Mouse (Mus musculus) frontal cortex, postnatal 25 days (tissue): ENCODE measurements around the gene Gm6169.
"Not testable (repeated sequence)": the region's sequence is repeated elsewhere in the genome, so short reads cannot be mapped to it uniquely, and the experiment has no call there.

Experiments used
- DNase-seq, 2 experiments: peaks; one replicate each; pipeline ENCODE4 v3.0.0; 2022; ENCODE audit warnings: low spot score in 2 of 2

Gene Gm6169

DNA sequence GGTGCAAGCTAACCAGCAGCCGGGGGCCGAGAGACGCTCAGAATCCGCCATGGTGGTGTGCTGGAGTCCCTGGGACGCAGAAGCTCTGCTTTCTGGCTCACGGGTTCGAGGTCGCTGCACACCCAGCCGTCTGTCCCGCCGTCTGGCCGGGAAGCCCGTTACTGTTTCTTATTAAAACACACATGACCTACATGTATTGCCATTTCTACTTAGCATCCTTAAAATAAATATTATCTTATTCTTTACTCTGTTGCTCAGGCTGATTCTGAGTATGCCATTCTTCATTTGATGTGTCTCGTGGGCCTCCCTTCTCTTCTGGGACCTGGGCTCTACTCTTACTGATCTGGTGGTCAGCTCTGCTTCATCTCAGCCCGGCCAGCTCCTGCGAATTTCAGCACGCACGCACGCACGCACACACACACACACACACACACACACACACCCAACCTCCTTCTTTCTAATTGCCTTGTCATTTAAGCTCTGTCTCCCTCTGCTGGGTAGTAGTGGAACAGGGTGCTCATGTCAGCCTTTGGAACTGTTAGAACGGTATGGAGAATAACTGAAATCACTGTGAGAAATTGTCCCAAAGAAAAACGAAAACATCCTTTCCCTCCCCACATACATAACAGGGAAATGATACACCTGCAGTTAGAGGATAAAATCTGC lies at the start of gene Gm6169:
Gm6169 (minus strand) TSS at position 51 of the 666 bp plus-strand sequence.
- DNase-seq, result peak; percentile 23 to 47

DNA sequence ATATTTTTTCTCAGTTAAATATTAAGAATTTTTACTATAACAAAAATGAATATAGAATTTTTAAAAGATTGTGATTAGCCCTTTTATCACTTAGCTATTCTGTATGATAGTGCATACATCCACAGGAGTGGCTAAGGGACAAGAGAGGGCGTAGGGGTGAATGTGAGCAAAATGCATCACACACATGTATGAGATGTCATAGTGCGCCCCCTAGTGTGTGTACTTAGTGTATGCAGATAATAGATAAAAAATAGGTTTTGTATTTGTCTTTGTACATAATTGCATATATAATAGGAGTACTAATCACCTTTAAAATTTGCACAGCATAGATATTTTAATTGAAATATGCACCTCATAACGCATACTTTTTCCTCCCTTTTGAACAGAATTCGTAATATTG lies 46.8 kb upstream of the Gm6169 start:
- DNase-seq, result no peak

GRCm38 (mm10) chr13:97142321-97142720 lies 43.3 kb upstream of the Gm6169 start:
- DNase-seq, result no peak

DNA sequence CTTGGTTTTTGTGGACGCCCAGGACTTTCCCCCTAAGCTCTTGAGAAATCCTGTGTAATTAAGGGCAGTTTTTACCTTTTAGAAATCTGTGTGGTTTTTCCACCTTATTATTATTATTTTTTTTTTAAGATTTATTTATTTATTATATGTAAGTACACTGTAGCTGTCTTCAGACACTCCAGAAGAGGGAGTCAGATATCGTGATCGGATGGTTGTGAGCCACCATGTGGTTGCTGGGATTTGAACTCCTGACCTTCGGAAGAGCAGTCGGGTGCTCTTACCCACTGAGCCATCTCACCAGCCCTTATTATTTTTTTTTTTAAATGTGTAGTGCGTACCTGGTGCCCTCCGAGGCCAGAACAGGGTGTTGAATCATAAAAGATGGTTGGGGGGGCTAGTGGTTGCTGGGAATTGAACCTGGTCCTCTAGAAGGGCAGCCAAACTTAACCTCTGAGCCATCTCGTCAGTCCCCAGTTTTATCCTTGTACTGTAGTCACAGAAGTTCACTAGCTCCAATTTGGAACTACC lies 39.4 kb upstream of the Gm6169 start:
- DNase-seq, result not testable (repeated sequence)

DNA sequence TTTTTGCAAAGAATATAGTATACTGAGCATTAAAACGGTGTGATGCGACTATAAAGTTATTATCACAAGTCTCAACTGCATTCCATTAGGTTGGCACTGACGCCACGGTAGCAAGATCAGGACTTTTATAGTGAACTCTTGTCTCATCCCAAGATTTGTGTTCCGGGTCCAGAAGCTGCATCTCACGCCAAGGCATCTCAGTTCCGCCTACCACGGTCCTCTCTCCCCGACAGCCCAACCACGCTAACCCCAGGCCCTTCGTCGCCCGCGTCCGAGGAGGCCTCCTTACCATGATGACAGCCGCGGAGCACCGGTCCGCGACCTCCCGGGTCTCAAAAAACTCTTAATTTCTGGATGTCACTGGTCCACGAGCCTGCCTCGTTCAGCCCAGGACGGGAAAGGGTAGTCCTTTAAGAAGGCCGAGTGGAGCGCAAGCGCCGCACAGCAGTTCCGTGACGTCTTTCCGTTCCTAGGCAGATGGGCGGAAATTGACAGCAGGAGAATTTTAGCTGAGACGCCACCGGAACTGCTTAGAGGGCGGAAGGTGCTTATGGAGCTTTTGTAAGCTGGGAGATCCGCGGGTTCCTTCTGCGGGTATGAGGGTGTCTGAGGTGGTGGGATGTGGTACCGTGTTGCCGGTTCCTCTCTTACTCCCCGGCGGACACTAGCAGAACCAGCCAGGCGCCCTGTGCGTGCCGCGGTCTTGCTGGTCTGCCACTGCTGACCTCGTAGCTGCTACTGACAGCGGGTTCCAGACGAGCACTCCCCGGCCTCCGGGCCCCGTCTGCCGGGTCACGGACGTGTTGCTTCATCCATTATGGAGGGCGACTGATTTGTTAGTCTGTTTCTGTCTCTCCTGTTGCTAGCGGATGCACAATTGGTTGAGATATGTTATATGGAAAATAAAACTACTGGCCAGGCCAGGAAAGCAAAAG lies 38.7 kb upstream of the Gm6169 start, which contains the start of the genes Gfm2 and Nsa2:
Gfm2 (plus strand) TSS at position 472 of the 935 bp plus-strand sequence.
Nsa2 (minus strand) TSS at position 472 of the 935 bp plus-strand sequence.
- peak; percentile 80 to 87 for DNase-seq

DNA sequence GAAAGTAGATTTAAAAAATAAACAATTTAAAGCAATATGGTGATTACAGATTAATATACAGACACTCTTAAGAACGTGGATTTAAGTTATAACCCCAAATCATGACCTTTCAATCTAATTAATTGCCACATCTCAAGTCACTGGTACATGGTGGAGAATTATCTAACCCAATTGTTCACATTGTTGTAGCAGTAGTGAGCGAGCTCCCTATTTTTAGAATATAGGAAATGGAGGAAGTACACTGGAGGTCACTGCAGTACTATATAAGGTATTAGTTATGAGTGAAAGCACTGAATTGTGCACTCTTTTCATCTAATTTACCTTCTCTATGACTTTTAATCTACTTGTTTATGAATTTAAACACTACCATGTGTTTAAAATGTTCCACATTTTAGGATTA lies 31.4 kb upstream of the Gm6169 start:
- DNase-seq, result not testable (repeated sequence)

DNA sequence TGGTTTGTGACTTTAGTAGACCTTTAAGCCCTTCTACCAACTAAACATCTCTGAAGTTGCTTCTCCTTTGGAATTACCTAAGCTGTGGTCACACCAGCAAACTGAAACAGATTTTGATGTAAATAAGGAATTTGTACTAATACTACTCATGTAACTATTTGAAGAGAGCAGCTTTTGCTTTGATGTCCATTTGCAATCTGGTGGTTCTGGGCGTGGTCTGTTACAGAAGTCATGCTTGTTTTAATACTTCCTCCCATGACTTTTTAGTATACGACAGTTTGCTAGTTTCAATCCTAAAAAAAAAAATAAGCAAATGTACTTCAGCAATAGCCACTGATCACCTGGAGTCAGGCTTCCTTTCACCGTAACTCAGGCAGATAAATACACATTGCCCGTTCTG lies 30.6 kb upstream of the Gm6169 start:
- not testable (repeated sequence) for DNase-seq

DNA sequence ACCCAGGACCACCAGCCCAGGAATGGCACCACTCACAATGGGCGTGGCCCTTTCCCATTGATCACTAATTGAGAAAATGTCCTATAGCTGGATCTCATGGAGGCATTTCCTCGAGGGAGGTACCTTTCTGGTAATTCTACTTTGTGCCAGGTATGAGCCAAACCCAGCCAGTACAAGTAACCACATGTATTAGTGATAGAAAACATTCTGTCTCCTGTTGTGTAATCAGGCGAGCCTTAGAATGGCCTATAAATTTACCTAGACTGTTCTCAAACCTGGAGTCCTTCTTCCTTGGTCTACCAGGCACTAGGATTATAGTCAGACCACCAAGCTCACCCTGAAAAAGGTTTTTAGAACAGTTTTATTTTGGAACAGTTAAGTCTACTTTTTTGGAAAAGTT lies 22.3 kb upstream of the Gm6169 start:
- DNase-seq, result no peak

DNA sequence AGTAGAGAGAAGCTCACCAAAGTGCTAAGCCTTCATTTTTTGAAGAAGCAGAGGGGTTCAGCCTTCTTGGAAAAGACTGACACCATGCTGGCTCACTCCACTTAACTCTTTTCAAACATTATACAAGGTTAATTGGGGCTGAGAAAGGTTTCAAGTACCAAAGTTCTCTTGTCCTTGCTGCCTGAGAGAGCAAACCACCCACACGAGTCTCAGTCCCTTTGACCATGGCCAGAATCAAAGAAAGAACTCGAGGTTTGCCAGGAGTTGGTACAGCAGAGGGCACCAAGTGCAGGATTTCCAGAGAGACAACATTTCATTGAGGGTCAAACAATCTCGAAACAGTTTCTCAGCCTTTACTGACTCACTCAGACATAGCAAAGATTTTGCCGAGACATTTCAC lies 10.0 kb upstream of the Gm6169 start:
- DNase-seq, result no peak

DNA sequence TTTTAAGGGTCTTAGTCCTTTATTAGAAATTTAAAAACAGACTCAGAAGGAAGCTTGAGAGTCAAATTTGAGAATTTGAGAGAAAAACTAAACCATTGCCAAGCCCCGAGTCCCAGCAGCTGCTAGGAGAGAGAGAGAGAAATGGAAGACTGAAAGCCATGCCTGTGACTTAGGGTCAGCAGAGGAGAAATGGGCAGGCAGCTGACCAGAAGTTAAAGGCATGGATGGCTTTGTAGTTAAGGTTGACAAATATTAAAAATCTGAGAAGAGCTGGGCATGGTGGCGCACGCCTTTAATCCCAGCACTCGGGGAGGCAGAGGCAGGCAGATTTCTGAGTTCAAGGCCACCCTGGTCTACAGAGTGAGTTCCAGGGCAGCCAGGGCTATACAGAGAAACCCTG lies 8.7 kb upstream of the Gm6169 start:
- DNase-seq, result not testable (repeated sequence)

GRCm38 (mm10) chr13:97104996-97105395 lies 6.0 kb upstream of the Gm6169 start:
- DNase-seq, result no peak

- no peak for DNase-seq
Measured at GRCm38 (mm10) chr13:97095726-97096125, 3.3 kb downstream of the Gm6169 start.

GRCm38 (mm10) chr13:97088183-97088582 lies 10.9 kb downstream of the Gm6169 start:
- DNase-seq, result no peak

DNA sequence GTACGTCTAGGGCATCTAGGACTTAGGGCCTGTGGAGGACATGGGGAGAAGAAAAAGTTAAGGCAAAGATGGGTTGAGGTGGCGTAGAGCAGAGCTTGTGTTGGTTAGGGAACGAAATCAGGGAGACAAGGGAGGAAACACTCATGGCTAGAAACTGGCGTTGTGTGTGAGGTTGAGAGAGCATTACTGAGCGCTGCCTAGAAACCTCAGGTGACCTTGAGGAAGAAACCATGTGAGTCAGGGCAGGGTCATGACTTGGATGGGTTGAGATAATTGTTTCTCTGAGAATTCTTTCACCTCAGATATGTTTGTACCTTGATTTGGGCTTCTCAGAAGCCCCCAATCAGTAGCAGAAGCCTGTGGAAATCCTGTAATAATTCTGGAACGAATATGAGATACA lies 11.6 kb downstream of the Gm6169 start:
- DNase-seq, result no peak

DNA sequence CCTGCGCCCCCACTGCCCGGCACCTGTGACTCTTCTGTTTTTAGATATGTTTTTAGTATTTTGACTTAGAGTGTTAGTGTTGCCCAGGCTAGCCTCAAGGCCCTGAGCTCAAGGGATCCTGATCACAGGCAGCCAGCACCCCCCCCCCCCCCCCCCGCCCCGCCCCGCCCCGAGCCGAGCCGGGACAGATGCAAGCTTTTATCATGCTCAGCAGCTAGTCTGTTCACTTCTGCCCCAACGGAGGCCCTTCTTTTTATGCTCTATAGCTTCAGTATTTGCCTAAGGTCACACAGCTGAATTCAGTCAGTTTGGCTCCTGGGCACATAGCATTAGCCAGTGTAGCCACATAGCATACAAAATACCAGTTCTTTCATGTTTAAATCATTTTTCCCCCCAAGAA lies 12.7 kb downstream of the Gm6169 start:
- DNase-seq, result no peak

DNA sequence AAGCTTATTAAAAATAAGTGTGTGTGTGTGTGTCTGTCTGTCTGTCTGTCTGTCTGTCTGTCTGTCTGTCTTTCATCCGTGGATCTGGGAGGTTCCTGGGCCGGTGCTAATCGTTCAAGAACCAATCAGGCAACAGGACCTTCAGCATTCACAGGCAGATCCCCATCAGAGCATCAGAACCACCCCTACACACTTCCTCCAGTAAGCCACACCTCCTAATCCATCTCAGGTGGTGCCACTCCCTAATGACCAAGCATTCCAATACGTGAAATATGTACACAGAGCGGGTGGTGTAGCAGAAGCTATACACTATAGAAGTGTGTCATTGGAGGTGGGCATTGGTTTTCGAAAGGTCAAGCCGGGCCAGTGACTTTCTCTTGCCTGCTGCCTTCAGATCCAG lies 16.6 kb downstream of the Gm6169 start:
- DNase-seq, result no peak

DNA sequence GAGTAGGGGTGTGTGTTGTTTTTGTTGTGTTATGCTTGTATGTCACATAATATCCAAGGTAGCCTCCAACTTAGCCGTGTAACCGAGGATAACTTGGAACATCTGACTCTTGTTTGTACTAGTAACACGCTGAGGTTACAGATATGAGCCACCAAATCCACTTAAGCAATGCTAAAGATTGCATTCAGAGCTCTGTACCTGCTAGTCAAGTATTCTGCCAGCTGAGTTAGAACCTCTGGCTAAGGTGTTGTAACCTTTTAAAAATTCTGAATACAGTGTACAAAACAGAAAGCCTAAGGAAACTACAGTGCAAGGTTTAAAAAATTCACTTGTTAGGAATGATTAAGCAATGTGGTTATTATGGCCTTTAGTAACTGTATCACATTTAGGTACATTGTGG lies 18.4 kb downstream of the Gm6169 start:
- DNase-seq, result no peak

DNA sequence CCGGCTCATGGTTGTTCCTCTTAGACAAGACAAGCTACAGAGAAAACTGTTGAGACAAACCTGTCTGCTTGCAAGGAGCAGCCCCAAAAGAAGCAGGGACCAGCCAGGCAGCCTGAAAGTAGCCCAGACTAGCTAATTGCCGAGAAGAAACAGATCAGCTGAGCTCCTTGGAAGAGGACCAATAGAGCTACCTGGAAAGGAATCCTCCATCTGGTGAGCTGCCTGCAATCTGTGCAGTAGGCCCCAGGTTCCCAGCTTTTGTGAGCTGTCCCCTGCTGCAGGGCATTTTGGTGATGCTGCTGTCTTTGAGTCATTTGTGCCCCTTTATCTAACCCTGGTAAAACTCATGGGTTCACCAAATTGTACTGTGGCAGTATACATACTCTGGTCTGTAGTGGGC lies 18.8 kb downstream of the Gm6169 start:
- no peak for DNase-seq

GRCm38 (mm10) chr13:97077556-97077955 lies 21.5 kb downstream of the Gm6169 start:
- no peak for DNase-seq

- DNase-seq, result no peak
Measured at GRCm38 (mm10) chr13:97073497-97073896, 25.5 kb downstream of the Gm6169 start.

GRCm38 (mm10) chr13:97071626-97072241 lies 27.3 kb downstream of the Gm6169 start:
- DNase-seq, result peak; percentile 27 to 28
